Mouse (Mus musculus) c-Kit-positive CD71-positive TER-119-negative erythroid progenitor cells, embryonic 14.5 days (primary cell): ENCODE data around the gene Mef2a.

ENCODE experiments used
- DNase-seq: peaks from one replicate; pipeline ENCODE4 v3.0.0-alpha.2; 2013; ENCODE audit warnings: low read depth

Gene Mef2a

DNA sequence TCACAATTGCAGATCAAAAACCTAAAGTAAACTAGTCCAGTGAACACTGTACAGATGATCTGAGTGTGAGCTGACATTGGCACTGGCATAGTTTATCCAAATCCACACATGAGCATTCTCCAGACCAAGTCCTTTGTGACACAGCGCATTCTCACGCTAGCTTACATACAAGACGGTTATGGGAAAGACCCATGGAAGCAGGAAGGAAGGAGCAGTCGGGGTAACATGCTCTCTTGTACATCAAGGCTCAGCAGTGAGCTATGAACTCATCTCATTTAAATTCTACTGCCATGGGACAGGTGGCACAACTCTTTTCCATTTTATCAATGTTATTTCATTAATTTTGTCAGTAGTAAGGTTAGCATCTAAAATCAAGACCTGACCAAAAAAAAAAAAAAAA is 3.0 kb downstream of the Mef2a start:
- no peak for DNase-seq

DNA sequence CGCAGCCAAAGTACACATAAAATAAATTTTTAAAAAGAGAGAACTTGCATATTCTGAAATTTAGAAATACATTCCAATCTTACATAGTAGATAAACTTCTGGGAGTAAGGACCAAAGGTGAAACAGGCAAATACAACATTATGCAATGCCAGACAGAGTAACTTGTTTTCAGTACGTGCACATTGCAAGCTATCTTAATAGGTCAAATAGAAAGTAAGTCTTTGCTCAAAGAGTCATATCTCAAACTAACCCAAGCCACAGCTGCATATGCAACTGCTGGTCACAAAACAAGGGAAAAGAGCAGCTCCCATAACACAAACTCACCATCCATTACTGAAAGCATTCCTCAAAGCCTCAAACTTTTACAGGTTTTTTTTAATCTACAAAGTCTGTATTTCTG is 4.3 kb downstream of the Mef2a start:
- no peak for DNase-seq

DNA sequence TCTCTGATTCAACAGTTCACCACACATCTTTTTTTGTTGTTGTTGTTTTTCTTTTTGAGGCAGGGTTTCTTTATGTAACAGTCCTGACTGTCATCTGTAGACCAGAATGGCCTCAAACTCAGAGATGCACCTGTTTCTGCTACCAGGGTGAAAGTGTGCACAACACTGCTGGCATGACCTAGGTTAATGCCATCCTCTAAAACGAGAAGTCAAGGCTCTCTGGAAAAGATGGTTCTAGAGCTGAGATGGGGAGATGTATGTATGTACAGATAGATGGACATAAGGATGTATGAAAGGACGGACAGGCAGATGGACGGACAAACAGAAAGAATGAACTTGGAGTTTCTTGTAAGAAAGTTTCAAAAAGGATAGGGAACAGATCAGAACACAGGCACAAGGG is 12.1 kb downstream of the Mef2a start:
- DNase-seq = no peak

DNA sequence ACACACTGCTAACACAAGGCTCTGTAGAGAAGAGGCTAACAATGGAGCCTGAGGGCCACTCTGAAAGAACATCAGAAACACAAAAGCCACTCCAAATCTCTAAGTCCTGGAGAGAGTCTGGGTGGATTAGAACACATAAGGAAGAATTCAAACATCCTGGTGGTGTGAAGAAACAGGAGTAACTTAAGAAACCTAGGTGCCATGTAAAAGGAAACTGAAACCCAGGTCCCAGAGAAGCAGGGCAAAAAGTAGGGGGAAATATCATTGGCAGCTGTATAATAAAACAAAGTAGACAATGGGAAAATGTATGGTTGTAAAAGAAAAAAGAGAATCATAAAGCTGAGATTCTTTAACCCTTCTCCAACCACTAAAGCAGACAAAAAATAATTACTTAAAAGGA is 12.8 kb downstream of the Mef2a start:
- DNase-seq = no peak

DNA sequence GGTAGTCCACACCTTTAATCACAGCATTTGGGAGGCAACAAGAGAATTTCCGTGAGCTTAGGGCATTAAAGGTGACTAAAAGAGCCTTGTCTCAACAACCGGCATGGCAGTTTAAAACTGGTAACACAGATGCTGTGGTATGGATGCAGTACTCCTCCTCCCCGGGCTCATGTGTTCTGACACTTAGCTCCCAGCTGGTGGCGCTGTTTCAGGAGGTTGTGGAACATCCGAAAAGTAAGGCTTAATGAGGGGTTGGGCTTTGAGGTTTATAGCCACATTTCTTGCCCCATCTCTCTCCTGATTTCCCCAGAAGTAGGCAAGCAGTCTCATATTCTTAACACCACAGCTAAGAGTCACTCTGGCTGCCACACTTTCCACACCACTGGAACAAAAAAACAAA is 16.8 kb downstream of the Mef2a start:
- DNase-seq = no peak

DNA sequence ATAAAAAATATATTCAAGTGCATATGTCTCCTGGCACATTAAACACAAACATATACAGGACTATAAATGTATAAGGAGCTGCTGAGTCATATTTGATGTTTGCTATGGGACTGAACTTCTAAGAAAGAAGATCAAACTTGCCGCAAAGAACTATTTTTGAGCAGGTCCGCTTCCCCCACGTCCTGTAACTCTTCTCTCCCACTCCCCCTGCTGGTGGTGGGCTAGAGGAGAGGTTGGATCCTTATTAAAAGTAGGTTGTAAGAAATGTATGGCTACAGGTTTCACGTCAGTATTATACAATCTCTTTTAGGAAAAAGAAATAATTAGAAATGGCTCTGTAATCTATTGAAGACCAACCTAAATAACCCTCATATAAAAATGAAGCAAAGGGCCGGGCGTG is 19.0 kb downstream of the Mef2a start:
- DNase-seq = no peak

DNA sequence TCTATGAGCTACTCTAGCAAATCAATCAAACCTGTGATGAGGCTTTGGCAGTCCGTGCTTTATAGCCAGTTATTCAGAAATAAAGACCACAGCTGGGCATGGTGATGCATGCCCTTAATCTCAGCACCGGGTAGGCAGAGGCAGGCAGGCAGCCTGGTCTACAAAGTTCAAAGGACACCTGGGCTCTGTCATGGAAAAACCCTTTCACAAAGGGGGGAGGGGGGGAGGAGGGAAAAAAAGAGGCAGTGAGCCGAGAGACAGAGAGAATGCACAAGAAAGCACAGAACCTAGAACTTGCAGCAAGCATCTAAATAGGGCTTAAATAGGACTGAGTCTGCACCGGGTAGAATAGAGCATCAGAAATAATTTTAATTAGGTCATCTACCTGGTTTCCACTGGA is 19.7 kb downstream of the Mef2a start:
- no peak for DNase-seq

DNA sequence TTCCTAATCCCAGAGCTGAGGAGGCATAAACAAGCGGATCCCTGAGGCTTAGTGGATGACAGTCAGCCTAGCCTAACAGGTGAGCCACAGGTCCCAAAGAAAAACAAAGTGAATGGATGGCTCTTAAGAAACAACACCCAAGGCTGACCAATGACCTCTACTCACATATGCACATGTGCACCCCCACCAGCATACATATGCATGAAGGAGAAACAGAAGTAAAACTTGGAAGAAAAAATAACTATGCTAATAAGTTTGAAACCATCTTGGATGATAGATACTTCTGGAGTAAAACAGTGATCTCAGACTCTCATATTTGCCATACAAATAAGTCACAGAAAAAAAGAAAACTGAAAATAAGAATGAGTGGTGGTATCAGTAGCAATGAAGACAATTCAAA is 28.2 kb downstream of the Mef2a start:
- no peak for DNase-seq

DNA sequence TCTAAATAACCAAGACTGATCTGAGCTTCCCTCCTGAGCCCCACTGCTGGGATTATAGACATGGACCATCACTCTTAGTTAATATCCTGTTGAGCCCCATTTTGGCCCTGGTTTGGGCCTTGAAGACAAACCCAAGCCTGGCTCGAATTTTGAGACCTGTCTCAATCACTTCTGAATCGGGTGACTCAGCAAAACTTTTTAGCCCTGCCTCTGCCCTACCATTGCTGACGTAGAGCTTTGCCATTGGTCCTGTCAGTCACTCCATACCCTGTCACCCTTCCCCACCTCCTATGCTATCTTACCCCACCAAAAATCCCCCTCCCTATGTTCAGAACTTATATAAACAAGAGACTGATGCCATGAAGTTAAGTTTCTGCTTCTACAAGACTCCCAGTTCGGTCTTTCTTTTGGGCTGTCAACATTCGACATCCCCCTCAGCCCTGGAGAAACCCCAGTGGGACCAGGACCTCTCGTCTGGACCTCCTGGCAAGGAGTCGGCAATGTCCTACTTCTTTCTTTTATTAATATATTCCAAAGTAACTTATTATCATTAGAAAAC is 30.5 kb downstream of the Mef2a start:
- DNase-seq = peak; percentile 27

DNA sequence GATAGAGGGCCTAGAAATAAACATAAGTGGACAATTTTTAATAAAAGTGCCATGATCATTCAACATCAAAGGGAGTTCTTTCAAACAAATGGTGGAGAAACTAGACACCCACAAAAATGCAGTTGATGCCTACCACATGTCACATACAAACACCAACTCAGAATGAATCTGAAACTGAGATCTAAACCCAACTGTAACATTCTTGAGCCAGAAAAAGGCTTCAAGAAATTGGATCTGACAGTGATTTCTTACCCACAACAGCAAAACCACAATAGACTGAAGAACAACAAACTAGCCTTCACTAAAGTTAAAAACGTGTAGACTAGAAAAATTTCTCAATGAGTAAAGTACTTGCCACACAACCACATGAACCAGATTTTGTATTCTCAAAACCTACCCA is 52.3 kb downstream of the Mef2a start:
- no peak for DNase-seq

DNA sequence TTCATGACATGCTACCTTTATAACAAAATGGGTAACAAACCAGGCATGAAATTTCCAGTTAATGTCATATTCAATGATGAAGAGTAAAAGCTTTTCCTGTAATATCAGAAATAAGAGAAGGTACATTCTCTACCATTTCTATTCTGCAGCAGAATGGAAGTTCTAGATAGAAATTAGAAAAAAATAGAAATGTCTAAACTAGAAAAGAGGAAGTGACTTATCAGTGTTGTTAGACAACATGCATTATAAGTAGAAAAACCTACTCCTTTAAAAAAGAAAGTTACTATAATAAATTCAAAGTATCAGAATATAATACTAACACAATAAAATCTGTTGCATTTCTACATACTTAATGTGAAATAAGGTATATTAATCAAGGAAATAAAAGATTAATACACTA is 54.0 kb downstream of the Mef2a start:
- no peak for DNase-seq

DNA sequence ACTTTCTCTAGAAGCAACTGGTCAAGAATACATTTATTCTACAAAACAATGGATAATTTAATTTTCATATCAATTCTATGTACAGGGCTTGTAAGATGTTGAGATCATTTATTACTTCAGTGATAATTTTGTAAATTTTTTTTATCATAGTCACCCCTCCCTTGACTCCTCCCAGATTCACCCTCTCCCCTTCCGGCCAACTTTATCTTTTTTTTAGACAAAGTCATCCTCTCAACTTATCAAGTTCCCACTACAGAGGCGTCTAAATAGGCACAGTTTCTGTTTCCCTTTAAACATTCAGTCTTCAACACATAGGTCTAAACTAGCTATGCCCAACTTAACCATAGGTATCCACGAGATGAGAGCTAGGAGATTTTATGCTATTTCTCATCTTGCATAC is 59.5 kb downstream of the Mef2a start:
- no peak for DNase-seq

DNA sequence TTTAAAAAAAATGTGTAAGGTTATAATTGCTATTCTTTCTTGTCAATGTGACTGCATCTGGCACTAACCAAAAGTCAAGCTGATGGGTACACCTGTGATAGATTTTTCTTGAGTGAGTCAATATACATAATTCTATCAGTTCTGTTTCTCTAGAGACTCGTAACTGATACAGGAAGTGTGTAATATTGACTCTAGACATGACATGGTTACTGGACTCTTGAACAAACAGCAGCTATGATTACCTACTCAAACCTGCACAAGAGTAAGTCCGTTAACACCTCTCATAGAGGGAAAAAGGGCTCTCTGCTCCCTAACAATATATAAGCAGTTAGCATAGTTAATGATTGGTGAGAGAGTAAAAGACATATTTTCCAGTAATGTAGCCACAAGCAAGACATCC is 62.5 kb downstream of the Mef2a start:
- DNase-seq = no peak

DNA sequence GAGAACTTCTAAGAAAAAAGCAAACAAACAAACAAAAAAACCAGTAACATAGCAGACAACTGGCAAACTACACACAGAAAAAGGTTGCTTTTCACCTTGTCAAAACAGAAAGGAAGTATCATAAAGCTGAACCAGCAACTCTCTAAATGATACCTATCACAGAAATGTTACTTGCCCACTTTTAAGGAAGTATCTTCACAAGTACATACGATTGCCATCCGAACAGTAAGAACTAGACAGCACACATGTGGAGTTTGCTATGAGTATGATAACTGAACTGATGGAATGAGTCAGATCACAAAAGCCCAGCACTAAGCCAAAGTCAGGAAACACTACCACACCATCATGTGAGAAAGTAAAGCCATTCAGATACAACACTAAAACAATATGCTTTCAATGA is 64.6 kb downstream of the Mef2a start:
- DNase-seq = no peak

DNA sequence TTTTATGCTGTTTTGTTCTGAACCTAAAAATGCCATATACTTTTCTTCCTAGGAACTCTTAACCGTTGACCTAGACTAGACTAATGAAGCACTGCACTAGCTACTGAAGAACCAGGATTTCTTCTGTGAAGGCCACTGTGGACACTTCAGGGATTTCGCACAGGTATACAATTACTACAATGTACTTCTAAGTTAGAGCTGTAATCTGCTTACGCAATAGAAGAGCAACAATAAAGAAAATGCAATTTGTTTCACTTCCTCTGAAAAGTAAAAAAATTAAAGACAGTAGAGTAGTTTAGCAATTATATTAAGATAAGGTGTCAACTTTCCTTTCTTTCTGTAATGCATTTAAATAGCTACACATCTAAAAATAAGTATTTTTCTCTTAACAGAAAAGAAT is 65.6 kb downstream of the Mef2a start:
- no peak for DNase-seq

DNA sequence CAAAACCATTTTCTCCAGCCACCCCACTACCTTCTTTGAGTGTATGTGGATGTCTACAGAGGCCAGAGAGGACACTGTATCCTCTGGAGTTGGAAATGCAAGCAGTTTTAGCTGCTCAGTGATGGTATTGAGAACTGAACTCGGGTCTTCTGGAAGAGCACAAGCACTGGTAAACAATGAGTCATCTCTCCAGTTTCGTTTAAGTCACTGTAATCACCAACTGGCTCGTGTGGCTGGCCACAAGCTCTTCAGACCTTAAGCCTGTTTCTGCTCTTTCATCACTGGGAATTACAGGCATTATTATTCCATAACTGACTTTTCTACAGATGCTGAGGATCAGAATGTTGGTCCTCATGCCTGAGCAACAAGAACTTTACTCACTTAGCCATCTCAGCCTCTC is 67.7 kb downstream of the Mef2a start:
- no peak for DNase-seq

DNA sequence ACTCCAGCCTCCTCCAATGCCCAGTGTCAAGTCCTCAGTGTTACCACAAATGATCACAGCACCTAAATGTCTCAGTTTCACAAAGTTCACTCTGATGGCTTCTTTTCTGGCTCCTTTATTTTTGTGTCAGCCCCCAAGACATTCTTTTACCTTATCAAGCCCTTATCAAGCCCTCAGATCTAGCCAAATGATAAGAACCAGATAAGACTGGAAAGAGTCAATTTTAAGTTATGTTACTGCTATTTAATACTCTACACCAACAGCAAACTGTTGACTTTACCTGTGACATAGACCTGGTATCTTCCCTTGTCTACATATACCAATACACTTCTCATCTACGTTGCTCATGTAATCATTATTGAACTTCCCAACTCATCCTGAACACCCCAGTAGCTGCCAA is 76.2 kb downstream of the Mef2a start:
- DNase-seq = no peak

DNA sequence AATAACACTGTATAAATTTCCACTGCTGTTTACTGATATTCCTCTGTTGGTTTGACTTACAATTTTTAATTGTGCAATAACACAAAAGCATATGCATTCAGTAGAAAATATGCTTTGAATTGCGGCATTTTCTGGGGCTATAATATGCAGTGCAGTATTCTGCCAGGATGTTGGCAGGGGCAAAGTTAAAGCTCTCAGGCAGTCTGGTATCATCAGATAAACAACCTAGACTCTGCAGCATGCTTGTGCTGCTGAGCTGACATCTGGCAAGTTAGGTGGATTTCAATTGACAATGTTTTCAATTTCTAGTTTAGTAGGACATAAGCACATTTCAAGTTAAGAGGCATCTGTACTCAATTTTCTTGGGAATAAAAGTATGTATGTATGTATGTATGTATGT is 81.3 kb downstream of the Mef2a start:
- no peak for DNase-seq

DNA sequence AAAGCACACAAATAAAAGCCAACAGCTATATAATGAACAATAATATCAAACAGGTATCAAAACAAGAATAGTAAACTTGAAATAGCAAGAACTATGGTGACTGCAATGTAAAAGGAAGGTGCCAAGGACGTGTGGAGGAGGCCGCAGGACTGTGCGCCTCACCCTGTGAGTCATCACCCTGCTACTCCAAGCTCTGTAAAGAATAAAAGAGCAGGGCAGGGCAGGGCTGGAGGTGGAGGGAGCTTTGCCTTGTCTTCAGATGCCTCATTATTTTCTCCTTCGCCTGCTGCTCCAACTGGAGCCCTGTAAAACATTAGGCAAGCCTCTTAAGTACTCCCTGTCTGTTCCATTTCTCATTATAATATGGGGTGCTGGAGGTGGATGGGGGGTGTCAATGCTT is 85.2 kb downstream of the Mef2a start:
- DNase-seq = no peak

DNA sequence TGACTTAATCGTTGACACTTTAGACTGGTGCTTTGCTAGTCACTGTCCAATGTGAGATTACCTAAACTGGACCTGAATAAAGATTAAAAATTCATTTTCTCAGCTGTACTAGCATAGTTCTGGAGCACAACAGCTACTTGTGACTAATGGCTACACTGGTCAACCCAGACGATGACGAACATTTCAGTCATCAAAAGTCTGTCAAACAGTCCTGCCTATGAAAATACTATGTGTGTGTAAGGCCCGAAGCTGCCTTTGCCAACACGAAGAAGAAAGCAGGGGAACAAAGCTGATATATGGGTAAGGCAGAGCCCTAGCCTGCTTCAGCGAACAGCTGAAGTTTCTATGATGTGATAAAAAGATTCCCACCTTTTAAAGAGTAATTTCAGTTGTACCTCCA is 89.1 kb downstream of the Mef2a start:
- no peak for DNase-seq

DNA sequence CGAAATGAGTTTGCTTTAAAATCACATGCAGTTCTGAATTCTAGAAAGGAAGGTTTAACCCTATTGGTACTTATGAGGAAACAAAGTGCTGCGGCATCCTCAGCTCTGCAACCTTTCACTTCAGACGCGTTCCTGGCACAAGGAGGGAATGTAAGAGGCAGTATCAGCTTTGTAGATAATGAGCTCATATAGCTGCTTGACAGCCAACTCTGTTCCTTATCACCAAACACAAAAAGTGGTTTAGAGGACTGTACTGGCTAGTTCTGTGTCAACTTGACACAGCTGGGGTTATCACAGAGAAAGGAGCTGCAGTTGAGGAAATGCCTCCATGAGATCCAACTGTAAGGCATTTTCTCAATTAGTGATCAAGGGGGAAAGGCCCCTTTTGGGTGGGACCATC is 102.2 kb downstream of the Mef2a start:
- peak; percentile 47 for DNase-seq

DNA sequence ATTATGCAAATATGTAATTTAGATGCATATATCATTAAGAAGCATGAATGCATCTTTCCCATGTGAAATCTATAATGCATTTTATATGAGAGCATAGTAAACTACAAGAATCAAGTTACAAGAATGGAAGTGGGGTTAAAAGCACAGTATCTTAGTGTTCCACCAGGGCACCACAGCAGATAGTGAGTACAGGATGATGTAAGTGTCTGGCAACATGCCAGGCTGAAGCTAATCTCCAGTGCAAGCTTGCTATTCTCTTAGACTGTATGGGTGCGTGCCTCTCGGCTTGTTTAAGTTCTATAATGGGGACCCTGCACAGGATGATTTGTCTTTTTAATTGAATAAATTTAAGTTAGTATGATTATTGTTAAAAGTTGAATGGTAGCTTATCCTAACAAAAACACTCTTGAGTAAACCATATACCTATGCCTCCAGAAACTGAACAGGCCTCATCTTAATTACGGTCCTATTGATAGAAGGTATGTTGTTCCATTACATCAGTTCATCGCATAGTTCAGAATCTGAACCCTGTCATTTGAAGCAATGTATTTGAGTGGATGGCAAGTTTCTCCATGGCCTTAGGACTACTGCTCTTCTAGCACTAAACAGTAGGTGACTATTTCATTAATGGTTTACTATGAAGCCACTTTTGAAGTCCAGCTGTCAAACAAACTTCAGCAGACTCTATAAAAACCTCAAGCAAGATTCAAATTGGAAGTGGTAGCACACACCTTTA is 112.7 kb downstream of the Mef2a start:
- DNase-seq = peak; percentile 93

DNA sequence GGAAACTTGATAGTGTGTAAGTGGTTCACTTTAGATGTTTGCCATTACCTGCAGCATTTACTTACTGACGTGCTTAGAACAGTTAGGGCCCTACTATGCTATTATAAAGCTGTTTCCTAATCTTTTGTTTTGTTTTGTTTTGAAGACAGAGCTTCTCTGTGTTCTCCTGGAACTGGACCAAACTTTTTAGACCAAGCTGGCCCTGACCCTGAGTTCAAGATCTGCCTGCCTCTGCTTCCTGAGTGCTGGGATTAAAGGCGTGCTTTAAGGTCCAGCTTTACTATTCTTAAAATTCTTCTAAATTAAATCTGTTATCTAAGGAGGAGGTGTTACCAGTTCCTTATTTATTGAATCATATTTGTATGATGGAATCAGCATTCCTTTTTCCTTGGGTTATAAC is 126.6 kb downstream of the Mef2a start:
- no peak for DNase-seq

DNA sequence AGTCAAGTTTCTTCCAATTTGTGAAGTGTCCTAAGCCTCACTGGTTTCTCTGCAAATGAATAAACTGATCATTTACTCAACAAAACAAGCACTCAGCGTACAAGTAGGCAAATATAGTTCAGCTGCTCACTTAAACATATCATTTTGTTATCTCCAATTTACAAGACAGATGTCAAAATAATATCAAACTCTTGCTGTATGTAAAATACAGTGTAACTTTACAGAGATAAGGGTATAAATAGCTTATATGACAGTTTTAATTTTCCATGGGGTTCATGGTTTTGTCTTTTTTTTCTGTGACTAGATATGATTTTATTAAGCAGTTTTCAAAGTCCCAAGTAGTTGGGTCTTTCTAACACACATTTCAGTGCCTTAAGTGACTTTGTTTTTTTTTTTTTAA is 127.4 kb downstream of the Mef2a start:
- no peak for DNase-seq

DNA sequence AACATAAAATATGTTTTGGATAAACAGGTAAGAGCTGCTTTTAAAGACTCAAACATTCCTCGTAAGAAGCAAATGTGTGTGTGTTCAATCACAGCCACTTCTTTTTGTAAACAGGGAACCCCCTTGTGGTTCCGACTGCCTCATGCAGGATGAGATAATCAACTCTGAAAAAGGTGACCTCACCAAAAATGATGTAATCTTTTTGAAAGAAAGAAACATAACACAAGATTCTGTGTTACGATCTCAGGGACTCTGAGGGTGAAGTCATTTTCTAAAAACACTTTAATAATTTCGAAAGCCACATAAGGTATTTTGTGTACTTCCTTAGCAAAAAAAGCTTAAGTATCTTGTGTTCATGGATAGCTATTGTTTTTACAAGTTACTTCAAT is 128.8 kb downstream of the Mef2a start:
- no peak for DNase-seq
